Mouse (Mus musculus): ENCODE measurements around the gene Hp.

GRCm38 (mm10) chr8:109585652-109586051 is 6.7 kb upstream of the Hp start:
- TF ChIP-seq CTCF (IDR thresholded peaks at IDR 0.05; ENCODE audit: borderline replicate concordance, control insufficient read depth, extremely low read depth, insufficient read depth, low read length, poor library complexity) (no peak), POLR2A (IDR thresholded peaks at IDR 0.05; ENCODE audit: control insufficient read depth, extremely low read depth, insufficient read depth, low read length, poor library complexity) (no peak)
